ENCODE assay signal across 9 mouse cellular contexts in the genomic region with DNA sequence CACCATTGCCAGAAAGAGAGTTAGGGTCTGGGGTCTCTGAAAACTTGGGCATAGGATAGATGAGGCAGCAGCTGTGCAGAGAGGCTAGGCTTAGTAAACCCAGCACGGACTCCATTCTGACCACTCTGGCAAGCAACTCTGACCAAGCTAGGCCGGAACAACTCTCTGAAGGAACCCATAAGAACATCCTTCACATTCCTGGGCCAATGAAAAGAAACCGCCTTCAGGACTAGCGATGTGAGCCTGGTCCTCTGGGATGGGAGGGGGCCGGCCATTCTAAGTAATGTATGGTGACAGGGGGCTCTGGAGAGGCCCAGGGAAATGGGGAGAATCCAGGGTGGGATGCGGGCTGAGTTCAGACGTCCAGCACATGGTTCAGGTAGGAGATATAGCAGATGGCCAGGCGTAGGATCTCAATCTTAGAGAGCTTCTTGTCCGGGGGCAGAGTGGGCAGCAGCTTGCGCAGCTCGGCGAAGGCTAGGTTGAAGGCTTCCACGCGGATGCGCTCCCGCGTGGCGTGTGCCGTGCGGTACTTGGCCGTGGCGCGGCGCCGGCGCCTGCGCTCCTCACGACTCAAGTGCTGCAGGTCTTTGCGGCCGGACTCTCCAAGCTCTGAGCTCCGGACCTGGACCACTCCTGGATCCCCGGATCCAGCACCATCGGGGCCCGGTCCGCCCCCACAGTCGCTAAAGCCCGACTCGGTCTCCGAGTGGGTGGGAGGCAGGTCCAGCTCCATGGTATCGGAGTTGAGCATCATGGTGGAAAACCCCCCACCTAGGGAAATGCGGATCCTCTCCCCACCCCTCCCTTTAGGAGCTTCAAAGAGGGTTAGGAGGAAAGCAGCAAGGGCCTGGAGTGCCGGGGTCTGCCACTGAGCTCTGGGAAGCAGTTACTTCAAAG. TPM values are rescaled to one million over a fixed set of nuclear protein-coding genes. Genes with fewer than 3 reads are reported as not detected.
DNase-seq lines count a peak whose midpoint lies in the region; ATAC-seq and TF ChIP-seq lines count a peak whose summit lies in the region.
"Had no signal": no experiment of that assay in that cellular context is flagged by ENCODE, and none has a peak within 500 bp of the region (broad histone marks: within the 10 kb centered on the region; RNA-seq: fewer than 3 reads in every experiment).

No protein-coding gene starts in this region.

- TF ChIP-seq EP300 in lung, postnatal 0 days (IDR thresholded peaks at IDR 0.05): no peak

- H3K36me3 ChIP-seq in lung, postnatal 0 days (ENCODE audit: insufficient read depth, low read length): no peaks in the 10 kb centered on the region
- H3K36me3 ChIP-seq in embryonic facial prominence, embryonic 11.5 days (replicated peaks; ENCODE audit: control insufficient read depth, insufficient read depth, low read depth, low read length): no peaks in the 10 kb centered on the region
- no peaks in the 10 kb centered on the region for H3K36me3 ChIP-seq in hindbrain, postnatal 0 days (ENCODE audit: insufficient read depth, low read length)
- H3K36me3 ChIP-seq in neural tube, embryonic 14.5 days (ENCODE audit: control insufficient read depth, insufficient read depth, low read length): no peaks in the 10 kb centered on the region

- 0 out of 2 replicates have a peak, but pooled peaks cover 3% of the 10 kb centered on the region for H3K4me1 ChIP-seq in lung, postnatal 0 days (ENCODE audit: insufficient read depth, low read depth, low read length)
- peaks cover 3% of the 10 kb centered on the region for H3K4me1 ChIP-seq in embryonic facial prominence, embryonic 11.5 days (ENCODE audit: control insufficient read depth, insufficient read depth, low read length)
- H3K4me1 ChIP-seq in hindbrain, postnatal 0 days (ENCODE audit: insufficient read depth, low read length): peaks cover 14% of the 10 kb centered on the region
- peaks cover 21% of the 10 kb centered on the region for H3K4me1 ChIP-seq in neural tube, embryonic 14.5 days (ENCODE audit: control insufficient read depth, insufficient read depth, low read length)

- peak overlapping the region; percentile 8; the same call in 1 of the 2 replicates for H3K9ac ChIP-seq in lung, postnatal 0 days (replicated peaks; ENCODE audit: low read depth)
- H3K9ac ChIP-seq in embryonic facial prominence, embryonic 11.5 days (replicated peaks; ENCODE audit: low read length): peak overlapping the region; percentile 51
- H3K9ac ChIP-seq in hindbrain, postnatal 0 days (replicated peaks; ENCODE audit: low read length): peak overlapping the region; percentile 61
- peak overlapping the region; percentile 46 for H3K9ac ChIP-seq in neural tube, embryonic 14.5 days (replicated peaks; ENCODE audit: low read depth, low read length)

- ATAC-seq in lung, postnatal 0 days: peak; percentile 43
- ATAC-seq in embryonic facial prominence, embryonic 11.5 days (replicated peaks; ENCODE audit: insufficient number of reproducible peaks, low FRiP score, low TSS enrichment, low read depth): no peak
- peak; percentile 31; the same call in 1 of the 2 replicates for ATAC-seq in hindbrain, postnatal 0 days
- peak; percentile 25; the same call in 1 of the 2 replicates for ATAC-seq in neural tube, embryonic 14.5 days (ENCODE audit: low read depth)
- no peak for ATAC-seq in megakaryocyte progenitor cell, adult 5-6 weeks (replicated peaks; ENCODE audit: poor library complexity)

- TF ChIP-seq CTCF in lung, postnatal 0 days (IDR thresholded peaks at IDR 0.05): no peak
- no peak for TF ChIP-seq CTCF in hindbrain, postnatal 0 days (IDR thresholded peaks at IDR 0.05; ENCODE audit: low read depth)

- WGBS in lung, postnatal 0 days: 3% methylated on average over 40 of the region's 42 CpGs
- 2% methylated on average over 42 of the region's 42 CpGs for WGBS in embryonic facial prominence, embryonic 11.5 days
- WGBS in hindbrain, postnatal 0 days: 2% methylated on average over 42 of the region's 42 CpGs
- WGBS in neural tube, embryonic 14.5 days: 3% methylated on average over 42 of the region's 42 CpGs

- no peak overlapping the region for H3K27ac ChIP-seq in lung, postnatal 0 days (ENCODE audit: low read length)
- no peak overlapping the region for H3K27ac ChIP-seq in embryonic facial prominence, embryonic 11.5 days (replicated peaks; ENCODE audit: low read depth, low read length)
- peak overlapping the region; percentile 32; the same call in 1 of the 2 replicates for H3K27ac ChIP-seq in hindbrain, postnatal 0 days
- H3K27ac ChIP-seq in neural tube, embryonic 14.5 days (ENCODE audit: low read depth, low read length): no peak overlapping the region

- peak overlapping the region; percentile 52 for H3K4me2 ChIP-seq in lung, postnatal 0 days (replicated peaks; ENCODE audit: low read depth, low read length)
- H3K4me2 ChIP-seq in embryonic facial prominence, embryonic 11.5 days (ENCODE audit: low read depth, low read length): peak overlapping the region; percentile 64
- peak overlapping the region; percentile 72 for H3K4me2 ChIP-seq in hindbrain, postnatal 0 days (ENCODE audit: low read depth, low read length)
- H3K4me2 ChIP-seq in neural tube, embryonic 14.5 days (ENCODE audit: low read depth, low read length): peak overlapping the region; percentile 70

- no peaks in the 10 kb centered on the region for H3K9me3 ChIP-seq in lung, postnatal 0 days (ENCODE audit: low read length)
- H3K9me3 ChIP-seq in embryonic facial prominence, embryonic 11.5 days (replicated peaks; ENCODE audit: control insufficient read depth, low read length): no peaks in the 10 kb centered on the region
- H3K9me3 ChIP-seq in hindbrain, postnatal 0 days (ENCODE audit: low read length): no peaks in the 10 kb centered on the region
- H3K9me3 ChIP-seq in neural tube, embryonic 14.5 days (ENCODE audit: control insufficient read depth, low read length): no peaks in the 10 kb centered on the region

- DNase-seq in lung, postnatal 0 days (ENCODE audit: low spot score): no peak
- DNase-seq in lung, postnatal 25 days (ENCODE audit: low spot score): no peak
- DNase-seq in embryonic facial prominence, embryonic 11.5 days (ENCODE audit: low spot score): peak; percentile 26
- DNase-seq in hindbrain, postnatal 0 days (ENCODE audit: low spot score): peak; percentile 60
- no peak for DNase-seq in ovary, adult 18-20 months (ENCODE audit: low spot score)
- no peak for DNase-seq in thymus, postnatal 0 days (ENCODE audit: low spot score)

- H3K4me3 ChIP-seq in lung, postnatal 0 days (ENCODE audit: low read depth, low read length): peak overlapping the region; percentile 28
- peak overlapping the region; percentile 31 for H3K4me3 ChIP-seq in embryonic facial prominence, embryonic 11.5 days (ENCODE audit: low read depth, low read length)
- H3K4me3 ChIP-seq in hindbrain, postnatal 0 days (ENCODE audit: low read length): peak overlapping the region; percentile 42
- H3K4me3 ChIP-seq in neural tube, embryonic 14.5 days (ENCODE audit: low read depth, low read length): peak overlapping the region; percentile 36

- peaks cover 19% of the 10 kb centered on the region for H3K27me3 ChIP-seq in lung, postnatal 0 days (replicated peaks; ENCODE audit: insufficient read depth, low read length)
- H3K27me3 ChIP-seq in embryonic facial prominence, embryonic 11.5 days (ENCODE audit: control insufficient read depth, insufficient read depth, low read length): peaks cover 28% of the 10 kb centered on the region
- no peaks in the 10 kb centered on the region for H3K27me3 ChIP-seq in hindbrain, postnatal 0 days (ENCODE audit: insufficient read depth, low read length)
- no peaks in the 10 kb centered on the region for H3K27me3 ChIP-seq in neural tube, embryonic 14.5 days (ENCODE audit: control insufficient read depth, insufficient read depth, low read length)

RNA-seq across cellular contexts. Expression of a gene that starts 3.6 kb away (rescaled TPM):
- not detected in 2 replicates for polyA plus RNA-seq in lung, postnatal 0 days (2015; fragmentation: Nextera tagmentation; extraction: Ambion mirVana)
- polyA plus RNA-seq in embryonic facial prominence, embryonic 11.5 days (2014; fragmentation: Nextera tagmentation; extraction: Ambion mirVana): 4.6 and 6.5 TPM in 2 replicates
- total RNA-seq in hindbrain, postnatal 0 days (2014; rRNA removed): 13.3 and 17.3 TPM in 2 replicates
- 2.3 and 2.4 TPM in 2 replicates for polyA plus RNA-seq in hindbrain, postnatal 0 days (2015; fragmentation: Nextera tagmentation; extraction: Ambion mirVana)
- 3.3 and 3.6 TPM in 2 replicates for polyA plus RNA-seq in neural tube, embryonic 14.5 days (2014; fragmentation: Nextera tagmentation; extraction: Ambion mirVana)
- not detected in 2 replicates for total RNA-seq in megakaryocyte progenitor cell, adult 5-6 weeks (2015)
- not detected in 2 replicates for total RNA-seq in megakaryocyte progenitor cell, adult 5-6 weeks (2017)
- polyA plus RNA-seq in thymus, postnatal 0 days (2015; fragmentation: Nextera tagmentation; extraction: Ambion mirVana): not detected in 2 replicates
- total RNA-seq: neutrophil, adult 5-6 weeks had no signal

RNA-seq across cellular contexts. Expression of a gene that starts 25.5 kb away (rescaled TPM):
- polyA plus RNA-seq in lung, postnatal 0 days (2015; fragmentation: Nextera tagmentation; extraction: Ambion mirVana): 6.2 and 6.9 TPM in 2 replicates
- polyA plus RNA-seq in embryonic facial prominence, embryonic 11.5 days (2014; fragmentation: Nextera tagmentation; extraction: Ambion mirVana): 25.3 and 28.6 TPM in 2 replicates
- 86.6 and 117 TPM in 2 replicates for total RNA-seq in hindbrain, postnatal 0 days (2014; rRNA removed)
- 33.0 and 36.5 TPM in 2 replicates for polyA plus RNA-seq in hindbrain, postnatal 0 days (2015; fragmentation: Nextera tagmentation; extraction: Ambion mirVana)
- polyA plus RNA-seq in neural tube, embryonic 14.5 days (2014; fragmentation: Nextera tagmentation; extraction: Ambion mirVana): 50.9 and 52.2 TPM in 2 replicates
- total RNA-seq in megakaryocyte progenitor cell, adult 5-6 weeks (2015): 1.9 and 3.3 TPM in 2 replicates
- total RNA-seq in megakaryocyte progenitor cell, adult 5-6 weeks (2017): 1.1 and 1.7 TPM in 2 replicates
- polyA plus RNA-seq in thymus, postnatal 0 days (2015; fragmentation: Nextera tagmentation; extraction: Ambion mirVana): 15.4 and 17.4 TPM in 2 replicates

RNA-seq across cellular contexts. Expression of a gene that starts 28.5 kb away (rescaled TPM):
- polyA plus RNA-seq in lung, postnatal 0 days (2015; fragmentation: Nextera tagmentation; extraction: Ambion mirVana): 99.1 and 111 TPM in 2 replicates
- polyA plus RNA-seq in embryonic facial prominence, embryonic 11.5 days (2014; fragmentation: Nextera tagmentation; extraction: Ambion mirVana): 185 and 186 TPM in 2 replicates
- total RNA-seq in hindbrain, postnatal 0 days (2014; rRNA removed): 189 and 191 TPM in 2 replicates
- polyA plus RNA-seq in hindbrain, postnatal 0 days (2015; fragmentation: Nextera tagmentation; extraction: Ambion mirVana): 136 and 142 TPM in 2 replicates
- 140 and 206 TPM in 2 replicates for polyA plus RNA-seq in neural tube, embryonic 14.5 days (2014; fragmentation: Nextera tagmentation; extraction: Ambion mirVana)
- 146 and 159 TPM in 2 replicates for total RNA-seq in megakaryocyte progenitor cell, adult 5-6 weeks (2015)
- 140 and 152 TPM in 2 replicates for total RNA-seq in megakaryocyte progenitor cell, adult 5-6 weeks (2017)
- 115 and 123 TPM in 2 replicates for polyA plus RNA-seq in thymus, postnatal 0 days (2015; fragmentation: Nextera tagmentation; extraction: Ambion mirVana)

RNA-seq across cellular contexts. Expression of a gene that starts 28.8 kb away (rescaled TPM):
- polyA plus RNA-seq in lung, postnatal 0 days (2015; fragmentation: Nextera tagmentation; extraction: Ambion mirVana): 103 and 108 TPM in 2 replicates
- 85.6 and 89.2 TPM in 2 replicates for polyA plus RNA-seq in embryonic facial prominence, embryonic 11.5 days (2014; fragmentation: Nextera tagmentation; extraction: Ambion mirVana)
- total RNA-seq in hindbrain, postnatal 0 days (2014; rRNA removed): 77.5 and 86.9 TPM in 2 replicates
- polyA plus RNA-seq in hindbrain, postnatal 0 days (2015; fragmentation: Nextera tagmentation; extraction: Ambion mirVana): 95.0 and 101 TPM in 2 replicates
- polyA plus RNA-seq in neural tube, embryonic 14.5 days (2014; fragmentation: Nextera tagmentation; extraction: Ambion mirVana): 115 and 127 TPM in 2 replicates
- total RNA-seq in megakaryocyte progenitor cell, adult 5-6 weeks (2015): 68.0 and 69.0 TPM in 2 replicates
- 26.3 and 35.5 TPM in 2 replicates for total RNA-seq in megakaryocyte progenitor cell, adult 5-6 weeks (2017)
- 69.2 and 75.0 TPM in 2 replicates for polyA plus RNA-seq in thymus, postnatal 0 days (2015; fragmentation: Nextera tagmentation; extraction: Ambion mirVana)

Comparison
In these comparisons a context has a peak if more than half of its experiments do, and no peak if none do; other contexts are left out.
1. ATAC-seq: peak in lung, postnatal 0 days (single experiment), hindbrain, postnatal 0 days (single experiment) and neural tube, embryonic 14.5 days (single experiment); none in embryonic facial prominence, embryonic 11.5 days (single experiment) and megakaryocyte progenitor cell, adult 5-6 weeks (single experiment).
2. DNase-seq: peak in embryonic facial prominence, embryonic 11.5 days (single experiment) and hindbrain, postnatal 0 days (single experiment); none in lung, postnatal 0 days (single experiment), lung, postnatal 25 days (single experiment), ovary, adult 18-20 months (single experiment) and thymus, postnatal 0 days (single experiment).
3. H3K9ac ChIP-seq: peak in every context shown above with its lines; median percentile 61 in hindbrain, postnatal 0 days; 51 in embryonic facial prominence, embryonic 11.5 days; 46 in neural tube, embryonic 14.5 days; 8 in lung, postnatal 0 days.
4. Peak in every context shown above with its lines, with median percentiles within 50 percentile points of each other: H3K4me2 ChIP-seq and H3K4me3 ChIP-seq.